Mouse (Mus musculus) liver, embryonic 15.5 days (tissue): ENCODE data around the gene Gpm6b. TPM values are rescaled to one million over a fixed set of nuclear protein-coding genes. Genes with fewer than 3 reads are reported as not detected.

Experiments used
- ATAC-seq: fragments of 200-750 bp; cut with Nextera tagmentation; 2 replicates; pipeline ENCODE4 v1.8.0; 2017; ENCODE audit warnings: moderate number of reproducible peaks, mild to moderate bottlenecking, moderate library complexity; ENCODE audit not compliant: insufficient read depth
- H3K27ac ChIP-seq: fragments of 300-500 bp; sonication (generic); replicated peaks from 2 replicates; pipeline ENCODE4 v1.5.1; 2015; ENCODE audit warnings: mild to moderate bottlenecking, inconsistent platforms
- H3K27me3 ChIP-seq: fragments of 300-500 bp; sonication (generic); 2 replicates; pipeline ENCODE4 v1.6.1; 2015; ENCODE audit warnings: mild to moderate bottlenecking, inconsistent platforms
- H3K36me3 ChIP-seq: fragments of 300-500 bp; sonication (generic); replicated peaks from 2 replicates; pipeline ENCODE4 v1.6.1; 2015; ENCODE audit warnings: moderate library complexity, mild to moderate bottlenecking, inconsistent platforms
- H3K4me1 ChIP-seq: fragments of 300-500 bp; sonication (generic); replicated peaks from 2 replicates; pipeline ENCODE4 v1.6.1; 2015; ENCODE audit warnings: inconsistent platforms
- H3K4me2 ChIP-seq: fragments of 300-500 bp; sonication (generic); 2 replicates; pipeline ENCODE4 v1.6.1; 2015; ENCODE audit warnings: moderate library complexity, mild to moderate bottlenecking, inconsistent platforms
- H3K4me3 ChIP-seq: fragments of 300-500 bp; sonication (generic); replicated peaks from 2 replicates; pipeline ENCODE4 v1.5.1; 2015; ENCODE audit warnings: mild to moderate bottlenecking, inconsistent platforms
- H3K9ac ChIP-seq: fragments of 300-500 bp; sonication (generic); 2 replicates; pipeline ENCODE4 v1.6.1; 2015; ENCODE audit warnings: moderate library complexity, mild to moderate bottlenecking, inconsistent platforms
- H3K9me3 ChIP-seq: fragments of 300-500 bp; sonication (generic); replicated peaks from 2 replicates; pipeline ENCODE4 v1.6.1; 2016; ENCODE audit warnings: inconsistent platforms
- WGBS: fragments of 180-500 bp; shearing (Covaris S2); methylation state at CpG from one replicate; pipeline ENCODE4 v1.1.7; 2015; ENCODE audit warnings: mixed read lengths; ENCODE audit not compliant: insufficient replicate concordance; 5-methylcytosine and 5-hydroxymethylcytosine counted together
- polyA plus RNA-seq: library from polyadenylated mRNA; unstranded; fragments of >200 nt; fragmentation: Nextera tagmentation; extraction: Ambion mirVana; gene quantifications from 2 replicates; pipeline ENCODE4 v1.2.1, GENCODE M21; 2015

The Gpm6b gene
- polyA plus RNA-seq, 1 experiment from 2014 or later = 2.3 TPM

GRCm38 (mm10) chrX:166358955-166359354 is 120.2 kb downstream of the Gpm6b start:
- no peak overlapping the region for H3K4me3 ChIP-seq
- H3K4me1 ChIP-seq = no peaks in the 10 kb centered on the region
- 46% methylated on average over 2 of the region's 2 CpGs for WGBS
- H3K4me2 ChIP-seq = no peak overlapping the region
- no peaks in the 10 kb centered on the region for H3K27me3 ChIP-seq
- H3K36me3 ChIP-seq = no peaks in the 10 kb centered on the region
- no peak for ATAC-seq
- H3K9ac ChIP-seq = no peak overlapping the region
- H3K27ac ChIP-seq = no peak overlapping the region
- no peaks in the 10 kb centered on the region for H3K9me3 ChIP-seq

- Histone ChIP-seq H3K4me2 (no peak overlapping the region), H3K4me1 (no peaks in the 10 kb centered on the region), H3K9ac (no peak overlapping the region), H3K27me3 (no peaks in the 10 kb centered on the region), H3K27ac (no peak overlapping the region), H3K36me3 (no peaks in the 10 kb centered on the region), H3K9me3 (no peaks in the 10 kb centered on the region), H3K4me3 (no peak overlapping the region)
- no peak for ATAC-seq
- 55% methylated on average over 2 of the region's 2 CpGs for WGBS
Measured at GRCm38 (mm10) chrX:166359927-166360440, 121.3 kb downstream of the Gpm6b start.

GRCm38 (mm10) chrX:166360455-166360854 is 121.7 kb downstream of the Gpm6b start:
- 56% methylated on average over 4 of the region's 4 CpGs for WGBS
- no peak overlapping the region for H3K4me3 ChIP-seq
- no peak overlapping the region for H3K9ac ChIP-seq

GRCm38 (mm10) chrX:166365458-166366213 is 126.9 kb downstream of the Gpm6b start:
- WGBS = 71% methylated on average over 8 of the region's 8 CpGs
- Histone ChIP-seq H3K36me3 (no peaks in the 10 kb centered on the region), H3K9me3 (no peaks in the 10 kb centered on the region), H3K27ac (no peak overlapping the region), H3K4me1 (no peaks in the 10 kb centered on the region), H3K9ac (no peak overlapping the region), H3K4me3 (no peak overlapping the region), H3K27me3 (no peaks in the 10 kb centered on the region; the same call in 1 of the 2 replicates), H3K4me2 (no peak overlapping the region)
- ATAC-seq = no peak

More at GRCm38 (mm10) chrX:166360455-166360854, 121.7 kb downstream of the Gpm6b start:
- no peaks in the 10 kb centered on the region for H3K36me3 ChIP-seq
- no peaks in the 10 kb centered on the region for H3K9me3 ChIP-seq
- H3K4me1 ChIP-seq = no peaks in the 10 kb centered on the region
- no peaks in the 10 kb centered on the region for H3K27me3 ChIP-seq
- no peak overlapping the region for H3K27ac ChIP-seq
- no peak for ATAC-seq
- no peak overlapping the region for H3K4me2 ChIP-seq

- Histone ChIP-seq H3K9ac (no peak overlapping the region), H3K27me3 (peaks cover 2% of the 10 kb centered on the region; the same call in 1 of the 2 replicates), H3K4me3 (no peak overlapping the region), H3K4me1 (no peaks in the 10 kb centered on the region), H3K36me3 (no peaks in the 10 kb centered on the region), H3K4me2 (no peak overlapping the region), H3K27ac (no peak overlapping the region), H3K9me3 (no peaks in the 10 kb centered on the region)
- no peak for ATAC-seq
- 42% methylated on average over 9 of the region's 9 CpGs for WGBS
Measured at GRCm38 (mm10) chrX:166376681-166377328, 138.1 kb downstream of the Gpm6b start.

- Histone ChIP-seq H3K4me2 (no peak overlapping the region), H3K9ac (no peak overlapping the region), H3K27ac (no peak overlapping the region), H3K9me3 (no peaks in the 10 kb centered on the region), H3K27me3 (peaks cover 3% of the 10 kb centered on the region; the same call in 1 of the 2 replicates), H3K4me3 (no peak overlapping the region), H3K36me3 (no peaks in the 10 kb centered on the region), H3K4me1 (no peaks in the 10 kb centered on the region)
- WGBS = 69% methylated on average over 5 of the region's 5 CpGs
- no peak for ATAC-seq
Measured at GRCm38 (mm10) chrX:166378652-166379051, 139.9 kb downstream of the Gpm6b start.

- Histone ChIP-seq H3K27me3 (peaks cover 3% of the 10 kb centered on the region; the same call in 1 of the 2 replicates), H3K4me3 (no peak overlapping the region), H3K9me3 (no peaks in the 10 kb centered on the region), H3K27ac (no peak overlapping the region), H3K4me2 (no peak overlapping the region), H3K36me3 (no peaks in the 10 kb centered on the region), H3K4me1 (no peaks in the 10 kb centered on the region), H3K9ac (no peak overlapping the region)
- 64% methylated on average over 2 of the region's 2 CpGs for WGBS
- ATAC-seq = no peak
Measured at GRCm38 (mm10) chrX:166383606-166384005, 144.9 kb downstream of the Gpm6b start.

- no peaks in the 10 kb centered on the region for H3K36me3 ChIP-seq
- 43% methylated on average over 3 of the region's 3 CpGs for WGBS
- no peak overlapping the region for H3K4me3 ChIP-seq
- H3K4me2 ChIP-seq = no peak overlapping the region
- no peaks in the 10 kb centered on the region for H3K4me1 ChIP-seq
- no peak for ATAC-seq
- H3K27me3 ChIP-seq = peaks cover 3% of the 10 kb centered on the region; the same call in 1 of the 2 replicates
- no peak overlapping the region for H3K9ac ChIP-seq
- no peaks in the 10 kb centered on the region for H3K9me3 ChIP-seq
- no peak overlapping the region for H3K27ac ChIP-seq
Measured at GRCm38 (mm10) chrX:166384935-166385334, 146.2 kb downstream of the Gpm6b start.

GRCm38 (mm10) chrX:166386656-166387055 is 147.9 kb downstream of the Gpm6b start:
- H3K4me2 ChIP-seq = no peak overlapping the region
- peaks cover 3% of the 10 kb centered on the region; the same call in 1 of the 2 replicates for H3K27me3 ChIP-seq
- no peak overlapping the region for H3K4me3 ChIP-seq
- H3K36me3 ChIP-seq = no peaks in the 10 kb centered on the region
- H3K4me1 ChIP-seq = no peaks in the 10 kb centered on the region
- no peak overlapping the region for H3K27ac ChIP-seq
- no peaks in the 10 kb centered on the region for H3K9me3 ChIP-seq
- 74% methylated on average over 6 of the region's 6 CpGs for WGBS
- H3K9ac ChIP-seq = no peak overlapping the region
- no peak for ATAC-seq

- WGBS = 74% methylated on average over 1 of the region's 1 CpGs
- no peak overlapping the region for H3K9ac ChIP-seq
Measured at GRCm38 (mm10) chrX:166393753-166394152, 155.0 kb downstream of the Gpm6b start.

GRCm38 (mm10) chrX:166407865-166408264 is 169.2 kb downstream of the Gpm6b start:
- Histone ChIP-seq H3K4me2 (no peak overlapping the region), H3K27ac (no peak overlapping the region), H3K4me3 (no peak overlapping the region), H3K9ac (no peak overlapping the region), H3K4me1 (no peaks in the 10 kb centered on the region), H3K9me3 (no peaks in the 10 kb centered on the region), H3K27me3 (no peaks in the 10 kb centered on the region; the same call in 1 of the 2 replicates), H3K36me3 (peaks cover 5% of the 10 kb centered on the region; the same call in 1 of the 2 replicates)
- no peak for ATAC-seq

More at GRCm38 (mm10) chrX:166393753-166394152, 155.0 kb downstream of the Gpm6b start:
- no peak overlapping the region for H3K4me2 ChIP-seq
- H3K4me1 ChIP-seq = no peaks in the 10 kb centered on the region
- H3K27me3 ChIP-seq = no peaks in the 10 kb centered on the region
- no peak for ATAC-seq
- H3K27ac ChIP-seq = no peak overlapping the region
- no peak overlapping the region for H3K4me3 ChIP-seq
- H3K36me3 ChIP-seq = no peaks in the 10 kb centered on the region
- no peaks in the 10 kb centered on the region for H3K9me3 ChIP-seq
